Mouse (Mus musculus): ENCODE measurements around the gene Lmntd1. TPM values are rescaled to one million over a fixed set of nuclear protein-coding genes. Genes with fewer than 3 reads are reported as not detected.

Lmntd1 gene
- polyA plus RNA-seq, 1 experiment from 2014 or later: 0.19 TPM

DNA sequence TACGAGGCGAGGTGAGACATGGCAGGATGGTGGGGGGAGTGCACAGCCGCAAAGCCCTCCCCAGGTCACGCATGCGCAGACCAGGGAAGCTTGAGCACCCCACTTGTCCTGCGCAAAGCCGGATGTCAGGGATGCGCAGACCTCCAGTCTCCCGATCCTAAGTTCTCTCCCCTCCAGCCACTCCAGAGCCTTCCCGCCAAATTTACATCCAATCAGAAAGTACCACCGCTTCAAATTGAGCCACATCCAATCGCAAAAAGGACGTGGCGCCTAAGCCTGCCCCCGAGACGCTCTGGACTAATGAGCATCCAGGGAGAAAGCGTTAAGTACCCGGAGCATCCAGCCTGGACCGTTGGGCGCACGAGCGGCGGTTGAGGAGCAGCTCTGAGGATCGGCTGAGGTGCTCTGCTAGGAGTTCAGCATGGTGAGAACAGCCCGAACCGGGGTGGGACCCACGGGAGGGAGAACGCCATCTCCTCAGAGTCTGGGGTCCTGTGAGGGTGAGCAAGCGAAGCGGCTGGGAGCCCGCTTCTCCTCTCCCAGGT is 1.6 kb upstream of the Lmntd1 start, which contains the start of gene Tuba3b:
TSS of gene Tuba3b (plus strand) at position 92 of the 545 bp plus-strand sequence.
- Histone ChIP-seq H3K27ac (ENCODE audit: low read length) (no peak within 1 kb of the TSS), H3K4me3 (ENCODE audit: low read depth, low read length) (no peak within 1 kb of the TSS), H3K9ac (replicated peaks; ENCODE audit: low read depth, low read length) (no peak within 1 kb of the TSS), H3K27me3 (ENCODE audit: control insufficient read depth, insufficient read depth, low read length) (no peaks in the 10 kb centered on the region), H3K36me3 (ENCODE audit: control insufficient read depth, insufficient read depth, low read length) (no peaks in the 10 kb centered on the region), H3K4me1 (ENCODE audit: control insufficient read depth, insufficient read depth, low read length) (0 out of 2 replicates have a peak, but pooled peaks cover 3% of the 10 kb centered on the region), H3K4me2 (replicated peaks; ENCODE audit: low read depth, low read length) (no peak within 1 kb of the TSS), H3K9me3 (ENCODE audit: control insufficient read depth, low read depth, low read length) (no peaks in the 10 kb centered on the region)
- WGBS: 96% methylated on average over 31 of the region's 31 CpGs
- ATAC-seq (ENCODE audit: insufficient number of reproducible peaks, insufficient read depth, low FRiP score, low read depth): no peak

DNA sequence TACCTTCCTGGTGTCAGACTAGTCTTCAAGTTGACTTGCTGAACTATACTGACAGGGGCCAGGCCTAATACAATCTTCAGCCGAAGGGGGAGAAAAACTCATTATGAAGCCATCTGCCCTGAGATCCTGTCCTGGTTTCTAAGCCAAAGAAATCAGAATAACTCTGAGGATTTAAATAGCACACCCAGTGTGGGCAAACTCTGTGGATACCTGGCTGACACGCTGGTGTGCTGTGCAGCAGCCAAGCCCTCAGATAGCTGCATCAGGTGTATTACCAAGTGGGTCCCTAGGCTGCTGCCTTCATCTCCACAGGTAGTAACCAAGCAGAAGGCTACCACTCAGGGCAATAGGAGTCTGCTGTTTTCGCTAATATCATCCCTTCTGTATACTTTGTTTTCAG is 1.5 kb downstream of the Lmntd1 start:
- Histone ChIP-seq H3K4me3 (ENCODE audit: low read depth, low read length) (no peak overlapping the region), H3K4me1 (ENCODE audit: control insufficient read depth, insufficient read depth, low read length) (0 out of 2 replicates have a peak, but pooled peaks cover 3% of the 10 kb centered on the region), H3K36me3 (ENCODE audit: control insufficient read depth, insufficient read depth, low read length) (no peaks in the 10 kb centered on the region), H3K9ac (replicated peaks; ENCODE audit: low read depth, low read length) (no peak overlapping the region), H3K9me3 (ENCODE audit: control insufficient read depth, low read depth, low read length) (no peaks in the 10 kb centered on the region), H3K4me2 (replicated peaks; ENCODE audit: low read depth, low read length) (no peak overlapping the region), H3K27ac (ENCODE audit: low read length) (no peak overlapping the region), H3K27me3 (ENCODE audit: control insufficient read depth, insufficient read depth, low read length) (no peaks in the 10 kb centered on the region)
- 79% methylated on average over 3 of the region's 3 CpGs for WGBS
- ATAC-seq (ENCODE audit: insufficient number of reproducible peaks, insufficient read depth, low FRiP score, low read depth): no peak

DNA sequence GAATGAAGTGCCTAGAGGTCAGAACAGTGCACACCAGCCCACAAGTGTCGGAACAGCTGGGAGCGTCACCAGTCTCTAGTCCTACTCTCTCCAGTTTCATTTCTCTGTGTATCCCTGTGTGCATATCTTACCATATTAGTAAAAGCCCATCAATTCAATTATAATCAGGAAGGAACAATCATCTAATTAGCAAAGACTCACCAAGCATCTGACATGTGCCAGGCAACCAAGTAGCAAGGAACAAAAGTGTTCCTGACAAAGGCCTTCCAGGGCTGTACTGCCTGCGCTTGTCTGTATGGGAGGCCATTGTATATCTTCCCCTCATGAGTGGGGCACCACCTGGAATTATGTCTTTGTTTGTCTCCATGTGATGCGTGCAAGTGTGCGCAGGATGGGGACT is 3.2 kb downstream of the Lmntd1 start:
- Histone ChIP-seq H3K9ac (replicated peaks; ENCODE audit: low read depth, low read length) (no peak overlapping the region), H3K27ac (ENCODE audit: low read length) (no peak overlapping the region), H3K4me3 (ENCODE audit: low read depth, low read length) (no peak overlapping the region), H3K4me2 (replicated peaks; ENCODE audit: low read depth, low read length) (no peak overlapping the region), H3K9me3 (ENCODE audit: control insufficient read depth, low read depth, low read length) (no peaks in the 10 kb centered on the region), H3K27me3 (ENCODE audit: control insufficient read depth, insufficient read depth, low read length) (no peaks in the 10 kb centered on the region), H3K4me1 (ENCODE audit: control insufficient read depth, insufficient read depth, low read length) (0 out of 2 replicates have a peak, but pooled peaks cover 3% of the 10 kb centered on the region), H3K36me3 (ENCODE audit: control insufficient read depth, insufficient read depth, low read length) (no peaks in the 10 kb centered on the region)
- ATAC-seq (ENCODE audit: insufficient number of reproducible peaks, insufficient read depth, low FRiP score, low read depth): no peak
- WGBS: 93% methylated on average over 5 of the region's 5 CpGs

GRCm38 (mm10) chr6:145608693-145609092 is 5.4 kb downstream of the Lmntd1 start:
- no peak overlapping the region for H3K9ac ChIP-seq (replicated peaks; ENCODE audit: low read depth, low read length)
- no peaks in the 10 kb centered on the region for H3K36me3 ChIP-seq (ENCODE audit: control insufficient read depth, insufficient read depth, low read length)
- H3K27me3 ChIP-seq (ENCODE audit: control insufficient read depth, insufficient read depth, low read length): no peaks in the 10 kb centered on the region
- WGBS: 91% methylated on average over 5 of the region's 5 CpGs
- H3K27ac ChIP-seq (ENCODE audit: low read length): no peak overlapping the region
- H3K9me3 ChIP-seq (ENCODE audit: control insufficient read depth, low read depth, low read length): no peaks in the 10 kb centered on the region
- no peaks in the 10 kb centered on the region for H3K4me1 ChIP-seq (ENCODE audit: control insufficient read depth, insufficient read depth, low read length)
- ATAC-seq (ENCODE audit: insufficient number of reproducible peaks, insufficient read depth, low FRiP score, low read depth): no peak
- H3K4me3 ChIP-seq (ENCODE audit: low read depth, low read length): no peak overlapping the region
- H3K4me2 ChIP-seq (replicated peaks; ENCODE audit: low read depth, low read length): no peak overlapping the region

DNA sequence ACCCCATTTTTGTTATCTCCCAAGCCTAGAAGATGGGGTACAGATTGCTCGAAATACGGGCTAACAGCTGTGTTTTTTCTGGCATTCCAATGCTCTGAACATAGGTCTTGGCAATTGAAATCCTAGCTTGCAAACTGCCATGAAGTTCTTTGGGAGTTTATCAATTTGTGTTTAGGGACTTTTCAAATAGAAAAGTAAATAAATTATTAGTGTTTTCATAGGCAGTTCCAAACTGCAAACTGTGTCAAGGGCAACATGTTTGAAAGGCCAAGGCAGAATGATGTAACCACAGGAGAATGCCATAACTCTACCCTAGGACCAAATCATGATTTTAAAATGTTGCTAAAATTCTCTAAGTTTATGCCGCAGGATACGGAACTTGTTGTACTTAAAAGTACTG is 6.4 kb downstream of the Lmntd1 start:
- no peak overlapping the region for H3K27ac ChIP-seq (ENCODE audit: low read length)
- H3K36me3 ChIP-seq (ENCODE audit: control insufficient read depth, insufficient read depth, low read length): no peaks in the 10 kb centered on the region
- 62% methylated on average over 4 of the region's 4 CpGs for WGBS

GRCm38 (mm10) chr6:145605203-145605602 is 8.9 kb downstream of the Lmntd1 start:
- H3K4me2 ChIP-seq (replicated peaks; ENCODE audit: low read depth, low read length): no peak overlapping the region
- no peaks in the 10 kb centered on the region for H3K4me1 ChIP-seq (ENCODE audit: control insufficient read depth, insufficient read depth, low read length)
- no peak overlapping the region for H3K27ac ChIP-seq (ENCODE audit: low read length)
- no peaks in the 10 kb centered on the region for H3K36me3 ChIP-seq (ENCODE audit: control insufficient read depth, insufficient read depth, low read length)
- no peaks in the 10 kb centered on the region for H3K9me3 ChIP-seq (ENCODE audit: control insufficient read depth, low read depth, low read length)
- ATAC-seq (ENCODE audit: insufficient number of reproducible peaks, insufficient read depth, low FRiP score, low read depth): no peak
- no peaks in the 10 kb centered on the region for H3K27me3 ChIP-seq (ENCODE audit: control insufficient read depth, insufficient read depth, low read length)
- H3K4me3 ChIP-seq (ENCODE audit: low read depth, low read length): no peak overlapping the region
- no peak overlapping the region for H3K9ac ChIP-seq (replicated peaks; ENCODE audit: low read depth, low read length)
- 64% methylated on average over 3 of the region's 3 CpGs for WGBS

More for the DNA sequence above, 6.4 kb downstream of the Lmntd1 start:
- Histone ChIP-seq H3K4me1 (ENCODE audit: control insufficient read depth, insufficient read depth, low read length) (no peaks in the 10 kb centered on the region), H3K9me3 (ENCODE audit: control insufficient read depth, low read depth, low read length) (no peaks in the 10 kb centered on the region), H3K4me3 (ENCODE audit: low read depth, low read length) (no peak overlapping the region), H3K4me2 (replicated peaks; ENCODE audit: low read depth, low read length) (no peak overlapping the region), H3K9ac (replicated peaks; ENCODE audit: low read depth, low read length) (no peak overlapping the region), H3K27me3 (ENCODE audit: control insufficient read depth, insufficient read depth, low read length) (no peaks in the 10 kb centered on the region)
- ATAC-seq (ENCODE audit: insufficient number of reproducible peaks, insufficient read depth, low FRiP score, low read depth): no peak

GRCm38 (mm10) chr6:145604648-145605047 is 9.5 kb downstream of the Lmntd1 start:
- H3K4me2 ChIP-seq (replicated peaks; ENCODE audit: low read depth, low read length): no peak overlapping the region
- no peaks in the 10 kb centered on the region for H3K27me3 ChIP-seq (ENCODE audit: control insufficient read depth, insufficient read depth, low read length)
- no peak for ATAC-seq (ENCODE audit: insufficient number of reproducible peaks, insufficient read depth, low FRiP score, low read depth)
- H3K4me3 ChIP-seq (ENCODE audit: low read depth, low read length): no peak overlapping the region
- 76% methylated on average over 4 of the region's 4 CpGs for WGBS
- no peak overlapping the region for H3K27ac ChIP-seq (ENCODE audit: low read length)
- H3K36me3 ChIP-seq (ENCODE audit: control insufficient read depth, insufficient read depth, low read length): no peaks in the 10 kb centered on the region
- no peaks in the 10 kb centered on the region for H3K9me3 ChIP-seq (ENCODE audit: control insufficient read depth, low read depth, low read length)
- no peak overlapping the region for H3K9ac ChIP-seq (replicated peaks; ENCODE audit: low read depth, low read length)
- no peaks in the 10 kb centered on the region for H3K4me1 ChIP-seq (ENCODE audit: control insufficient read depth, insufficient read depth, low read length)

- Histone ChIP-seq H3K9ac (replicated peaks; ENCODE audit: low read depth, low read length) (no peak overlapping the region), H3K9me3 (ENCODE audit: control insufficient read depth, low read depth, low read length) (no peaks in the 10 kb centered on the region), H3K27me3 (ENCODE audit: control insufficient read depth, insufficient read depth, low read length) (no peaks in the 10 kb centered on the region), H3K27ac (ENCODE audit: low read length) (no peak overlapping the region), H3K4me2 (replicated peaks; ENCODE audit: low read depth, low read length) (no peak overlapping the region), H3K36me3 (ENCODE audit: control insufficient read depth, insufficient read depth, low read length) (no peaks in the 10 kb centered on the region), H3K4me1 (ENCODE audit: control insufficient read depth, insufficient read depth, low read length) (no peaks in the 10 kb centered on the region), H3K4me3 (ENCODE audit: low read depth, low read length) (no peak overlapping the region)
- ATAC-seq (ENCODE audit: insufficient number of reproducible peaks, insufficient read depth, low FRiP score, low read depth): no peak
- WGBS: 51% methylated on average over 2 of the region's 2 CpGs
Observed at GRCm38 (mm10) chr6:145604126-145604525, 10.0 kb downstream of the Lmntd1 start.
